Mouse (Mus musculus): ENCODE results near the gene Pxn. TPM values are rescaled to one million over a fixed set of nuclear protein-coding genes. Genes with fewer than 3 reads are reported as not detected.

Pxn gene
- polyA plus RNA-seq, 1 experiment: 35.1 TPM

- peak overlapping the region; percentile 90 for H3K27ac ChIP-seq (ENCODE audit: insufficient read depth, low read length)
- TF ChIP-seq EP300 (IDR thresholded peaks at IDR 0.05; ENCODE audit: insufficient read depth, low read depth, low read length) (peak; percentile 83; the same call in 1 of the 2 replicates), POLR2A (IDR thresholded peaks at IDR 0.05; ENCODE audit: insufficient read depth, low read length) (no peak), CTCF (IDR thresholded peaks at IDR 0.05; ENCODE audit: low read depth, low read length) (no peak)
- H3K27me3 ChIP-seq (ENCODE audit: control insufficient read depth, insufficient read depth, low read length, poor library complexity, severe bottlenecking): no peaks in the 10 kb centered on the region
- H3K4me3 ChIP-seq (ENCODE audit: low read depth, low read length): peak overlapping the region; percentile 46
- no peaks in the 10 kb centered on the region for H3K9me3 ChIP-seq (replicated peaks; ENCODE audit: control insufficient read depth, insufficient read depth, low read length, poor library complexity, severe bottlenecking)
- H3K4me1 ChIP-seq (ENCODE audit: control insufficient read depth, insufficient read depth, low read length): no peaks in the 10 kb centered on the region
- peak overlapping the region; percentile 56 for H3K9ac ChIP-seq (ENCODE audit: low read depth, poor library complexity, severe bottlenecking)
- peaks cover 4% of the 10 kb centered on the region for H3K36me3 ChIP-seq (ENCODE audit: control insufficient read depth, insufficient read depth, low read length, poor library complexity, severe bottlenecking)
Measured at GRCm38 (mm10) chr5:115479561-115479960, 26.9 kb upstream of the Pxn start.

- Histone ChIP-seq H3K4me3 (ENCODE audit: low read depth, low read length) (peak overlapping the region; percentile 54), H3K9ac (ENCODE audit: low read depth, poor library complexity, severe bottlenecking) (peak overlapping the region; percentile 56), H3K36me3 (ENCODE audit: control insufficient read depth, insufficient read depth, low read length, poor library complexity, severe bottlenecking) (peaks cover 4% of the 10 kb centered on the region), H3K9me3 (replicated peaks; ENCODE audit: control insufficient read depth, insufficient read depth, low read length, poor library complexity, severe bottlenecking) (no peaks in the 10 kb centered on the region), H3K27me3 (ENCODE audit: control insufficient read depth, insufficient read depth, low read length, poor library complexity, severe bottlenecking) (no peaks in the 10 kb centered on the region), H3K27ac (ENCODE audit: insufficient read depth, low read length) (peak overlapping the region; percentile 90), H3K4me1 (ENCODE audit: control insufficient read depth, insufficient read depth, low read length) (no peaks in the 10 kb centered on the region)
- TF ChIP-seq EP300 (IDR thresholded peaks at IDR 0.05; ENCODE audit: insufficient read depth, low read depth, low read length) (0 out of 2 replicates have a peak, but pooled peaks have one; percentile 5), POLR2A (IDR thresholded peaks at IDR 0.05; ENCODE audit: insufficient read depth, low read length) (no peak), CTCF (IDR thresholded peaks at IDR 0.05; ENCODE audit: low read depth, low read length) (no peak)
Measured at GRCm38 (mm10) chr5:115480101-115480500, 26.4 kb upstream of the Pxn start.

- Histone ChIP-seq H3K9me3 (replicated peaks; ENCODE audit: control insufficient read depth, insufficient read depth, low read length, poor library complexity, severe bottlenecking) (no peaks in the 10 kb centered on the region), H3K4me3 (ENCODE audit: low read depth, low read length) (peak overlapping the region; percentile 43), H3K27ac (ENCODE audit: insufficient read depth, low read length) (no peak overlapping the region; the same call in 1 of the 2 replicates), H3K36me3 (ENCODE audit: control insufficient read depth, insufficient read depth, low read length, poor library complexity, severe bottlenecking) (peaks cover 4% of the 10 kb centered on the region), H3K4me1 (ENCODE audit: control insufficient read depth, insufficient read depth, low read length) (no peaks in the 10 kb centered on the region), H3K27me3 (ENCODE audit: control insufficient read depth, insufficient read depth, low read length, poor library complexity, severe bottlenecking) (no peaks in the 10 kb centered on the region), H3K9ac (ENCODE audit: low read depth, poor library complexity, severe bottlenecking) (peak overlapping the region; percentile 25)
- TF ChIP-seq EP300 (IDR thresholded peaks at IDR 0.05; ENCODE audit: insufficient read depth, low read depth, low read length) (0 out of 2 replicates have a peak, but pooled peaks have one; percentile 7), CTCF (IDR thresholded peaks at IDR 0.05; ENCODE audit: low read depth, low read length) (no peak)
Measured at GRCm38 (mm10) chr5:115482390-115483265, 23.8 kb upstream of the Pxn start.

GRCm38 (mm10) chr5:115483385-115483784, 23.1 kb upstream of the Pxn start:
- Histone ChIP-seq H3K9ac (ENCODE audit: low read depth, poor library complexity, severe bottlenecking) (peak overlapping the region; percentile 25), H3K27ac (ENCODE audit: insufficient read depth, low read length) (no peak overlapping the region), H3K9me3 (replicated peaks; ENCODE audit: control insufficient read depth, insufficient read depth, low read length, poor library complexity, severe bottlenecking) (no peaks in the 10 kb centered on the region), H3K36me3 (ENCODE audit: control insufficient read depth, insufficient read depth, low read length, poor library complexity, severe bottlenecking) (no peaks in the 10 kb centered on the region), H3K4me3 (ENCODE audit: low read depth, low read length) (peak overlapping the region; percentile 43; the same call in 1 of the 2 replicates), H3K27me3 (ENCODE audit: control insufficient read depth, insufficient read depth, low read length, poor library complexity, severe bottlenecking) (no peaks in the 10 kb centered on the region), H3K4me1 (ENCODE audit: control insufficient read depth, insufficient read depth, low read length) (no peaks in the 10 kb centered on the region)
- TF ChIP-seq CTCF (IDR thresholded peaks at IDR 0.05; ENCODE audit: low read depth, low read length) (peak; percentile 2), EP300 (IDR thresholded peaks at IDR 0.05; ENCODE audit: insufficient read depth, low read depth, low read length) (no peak)

- Histone ChIP-seq H3K9me3 (replicated peaks; ENCODE audit: control insufficient read depth, insufficient read depth, low read length, poor library complexity, severe bottlenecking) (no peaks in the 10 kb centered on the region), H3K27me3 (ENCODE audit: control insufficient read depth, insufficient read depth, low read length, poor library complexity, severe bottlenecking) (no peaks in the 10 kb centered on the region), H3K4me3 (ENCODE audit: low read depth, low read length) (peak within 1 kb of the TSS; percentile 94), H3K4me1 (ENCODE audit: control insufficient read depth, insufficient read depth, low read length) (no peaks in the 10 kb centered on the region), H3K27ac (ENCODE audit: insufficient read depth, low read length) (peak within 1 kb of the TSS; percentile 88), H3K9ac (ENCODE audit: low read depth, poor library complexity, severe bottlenecking) (peak within 1 kb of the TSS; percentile 76), H3K36me3 (ENCODE audit: control insufficient read depth, insufficient read depth, low read length, poor library complexity, severe bottlenecking) (no peaks in the 10 kb centered on the region)
- 0 out of 2 replicates have a peak, but pooled peaks have one; percentile 34 for TF ChIP-seq EP300 (IDR thresholded peaks at IDR 0.05; ENCODE audit: insufficient read depth, low read depth, low read length)
- no peak for TF ChIP-seq CTCF (IDR thresholded peaks at IDR 0.05; ENCODE audit: low read depth, low read length)
- TF ChIP-seq POLR2A (IDR thresholded peaks at IDR 0.05; ENCODE audit: insufficient read depth, low read length): peak; percentile 73
Measured at GRCm38 (mm10) chr5:115483947-115484920, 22.2 kb upstream of the Pxn start, which contains the start of gene Sirt4. Sirt4 (minus strand) TSS chr5:115484725.
